Mouse (Mus musculus): ENCODE data around the gene Gpsm3. TPM values are rescaled to one million over a fixed set of nuclear protein-coding genes. Genes with fewer than 3 reads are reported as not detected.

Gpsm3 gene
- total and polyA plus RNA-seq, 3 experiments, result 3.9 to 6.4 (median 5.2) TPM

GRCm38 (mm10) chr17:34624981-34625380, 35.4 kb downstream of the Gpsm3 start:
- peaks cover 2% of the 10 kb centered on the region for H3K4me1 ChIP-seq (ENCODE audit: control insufficient read depth, insufficient read depth, low read length)
- no peaks in the 10 kb centered on the region for H3K79me2 ChIP-seq (replicated peaks; ENCODE audit: control insufficient read depth, insufficient read depth, low read length)
- no peak overlapping the region for H3K27ac ChIP-seq
- H3K36me3 ChIP-seq (ENCODE audit: control insufficient read depth, insufficient read depth, low read length), result no peaks in the 10 kb centered on the region
- TF ChIP-seq EP300 (IDR thresholded peaks at IDR 0.05; ENCODE audit: insufficient read depth, low read depth, low read length) (no peak), CTCF (IDR thresholded peaks at IDR 0.05) (no peak), POLR2A (IDR thresholded peaks at IDR 0.05; ENCODE audit: insufficient read depth, low read depth, low read length) (no peak)
- intact Hi-C loops (cut with DNase I), result no loop called here
- H3K4me3 ChIP-seq, result no peak overlapping the region
- 93% methylated on average over 3 of the region's 3 CpGs for WGBS
- H3K27me3 ChIP-seq (ENCODE audit: control insufficient read depth, insufficient read depth, low read length), result no peaks in the 10 kb centered on the region
- no peak overlapping the region for H3K9ac ChIP-seq (ENCODE audit: low read depth, low read length)
- no peak for DNase-seq

- intact Hi-C loops (cut with DNase I), result loop anchor here (2.0 kb wide), 2 partner anchors 19 to 61 kb away; partner anchors contain the start of gene Notch4
- 50% methylated on average over 16 of the region's 16 CpGs for WGBS
- no peaks in the 10 kb centered on the region for H3K27me3 ChIP-seq (ENCODE audit: control insufficient read depth, insufficient read depth, low read length)
- peaks cover 4% of the 10 kb centered on the region for H3K4me1 ChIP-seq (ENCODE audit: control insufficient read depth, insufficient read depth, low read length)
- H3K4me3 ChIP-seq, result peak overlapping the region; percentile 73
- H3K36me3 ChIP-seq (ENCODE audit: control insufficient read depth, insufficient read depth, low read length), result no peaks in the 10 kb centered on the region
- peak overlapping the region; percentile 95 for H3K27ac ChIP-seq
- DNase-seq, result no peak
- TF ChIP-seq CTCF (IDR thresholded peaks at IDR 0.05), result no peak
- no peak for TF ChIP-seq POLR2A (IDR thresholded peaks at IDR 0.05; ENCODE audit: insufficient read depth, low read depth, low read length)
- H3K9ac ChIP-seq (ENCODE audit: low read depth, low read length), result peak overlapping the region; percentile 74
- no peaks in the 10 kb centered on the region for H3K79me2 ChIP-seq (replicated peaks; ENCODE audit: control insufficient read depth, insufficient read depth, low read length)
Measured at GRCm38 (mm10) chr17:34626062-34626772, 36.6 kb downstream of the Gpsm3 start.

- H3K27ac ChIP-seq, result peak overlapping the region; percentile 95
- no peaks in the 10 kb centered on the region for H3K79me2 ChIP-seq (replicated peaks; ENCODE audit: control insufficient read depth, insufficient read depth, low read length)
- no peaks in the 10 kb centered on the region for H3K27me3 ChIP-seq (ENCODE audit: control insufficient read depth, insufficient read depth, low read length)
- TF ChIP-seq CTCF (IDR thresholded peaks at IDR 0.05) (peak; percentile 63), POLR2A (IDR thresholded peaks at IDR 0.05; ENCODE audit: insufficient read depth, low read depth, low read length) (no peak)
- 2% methylated on average over 18 of the region's 18 CpGs for WGBS
- H3K4me3 ChIP-seq, result peak overlapping the region; percentile 73
- H3K4me1 ChIP-seq (ENCODE audit: control insufficient read depth, insufficient read depth, low read length), result peaks cover 5% of the 10 kb centered on the region
- no peaks in the 10 kb centered on the region for H3K36me3 ChIP-seq (ENCODE audit: control insufficient read depth, insufficient read depth, low read length)
- DNase-seq, result peak in 1 of 2 experiments; percentile 45
- peak overlapping the region; percentile 74 for H3K9ac ChIP-seq (ENCODE audit: low read depth, low read length)
- intact Hi-C loops (cut with DNase I), result loop anchor here (2.0 kb wide), 2 partner anchors 20 to 62 kb away; partner anchors contain the start of gene Notch4
Measured at GRCm38 (mm10) chr17:34626773-34627092, 37.1 kb downstream of the Gpsm3 start.

GRCm38 (mm10) chr17:34627093-34627942, 37.7 kb downstream of the Gpsm3 start:
- intact Hi-C loops (cut with DNase I), result loop anchor here (2.0 kb wide), 2 partner anchors 21 to 63 kb away; partner anchors contain the start of gene Notch4
- peak; percentile 89 to 91 for DNase-seq
- H3K4me3 ChIP-seq, result peak overlapping the region; percentile 73
- WGBS, result under 1% methylated on average over 41 of the region's 45 CpGs
- H3K9ac ChIP-seq (ENCODE audit: low read depth, low read length), result peak overlapping the region; percentile 88
- TF ChIP-seq CTCF (IDR thresholded peaks at IDR 0.05), result no peak
- peak; percentile 67; the same call in 1 of the 2 replicates for TF ChIP-seq POLR2A (IDR thresholded peaks at IDR 0.05; ENCODE audit: insufficient read depth, low read depth, low read length)
- no peak for TF ChIP-seq EP300 (IDR thresholded peaks at IDR 0.05; ENCODE audit: insufficient read depth, low read depth, low read length)
- H3K79me2 ChIP-seq (replicated peaks; ENCODE audit: control insufficient read depth, insufficient read depth, low read length), result no peaks in the 10 kb centered on the region
- H3K4me1 ChIP-seq (ENCODE audit: control insufficient read depth, insufficient read depth, low read length), result peaks cover 5% of the 10 kb centered on the region
- H3K27ac ChIP-seq, result peak overlapping the region; percentile 95
- no peaks in the 10 kb centered on the region for H3K36me3 ChIP-seq (ENCODE audit: control insufficient read depth, insufficient read depth, low read length)
- no peaks in the 10 kb centered on the region for H3K27me3 ChIP-seq (ENCODE audit: control insufficient read depth, insufficient read depth, low read length)

GRCm38 (mm10) chr17:34627943-34628643, 38.5 kb downstream of the Gpsm3 start, which contains the start of gene Ppt2:
Ppt2 (minus strand) TSS chr17:34628510.
- WGBS, result 2% methylated on average over 29 of the region's 29 CpGs
- Histone ChIP-seq H3K36me3 (ENCODE audit: control insufficient read depth, insufficient read depth, low read length) (no peaks in the 10 kb centered on the region), H3K4me3 (peak within 1 kb of the TSS; percentile 73), H3K9ac (ENCODE audit: low read depth, low read length) (peak within 1 kb of the TSS; percentile 88), H3K27me3 (ENCODE audit: control insufficient read depth, insufficient read depth, low read length) (no peaks in the 10 kb centered on the region), H3K27ac (peak within 1 kb of the TSS; percentile 95), H3K4me1 (ENCODE audit: control insufficient read depth, insufficient read depth, low read length) (peaks cover 5% of the 10 kb centered on the region), H3K79me2 (replicated peaks; ENCODE audit: control insufficient read depth, insufficient read depth, low read length) (no peaks in the 10 kb centered on the region)
- peak; percentile 76 to 78 for DNase-seq
- intact Hi-C loops (cut with DNase I), result loop anchor here (1.0 to 2.0 kb wide), 3 partner anchors 16 to 63 kb away; partner anchors contain the start of genes Fkbpl and Notch4
- no peak for TF ChIP-seq EP300 (IDR thresholded peaks at IDR 0.05; ENCODE audit: insufficient read depth, low read depth, low read length)
